Mouse (Mus musculus) megakaryocyte, embryonic 14.5 days (primary cell): ENCODE measurements at regions not wholly inside any gene's neighbourhood (a gene's known extent, or its start where the extent isn't known, plus 50 kb on each side); places are given as distances from the start of the nearest gene placed in this dataset.

Source experiments
- H3K27me3 ChIP-seq: replicated peaks from 2 replicates; pipeline ENCODE3; 2012; ENCODE audit warnings: inconsistent platforms
- H3K36me3 ChIP-seq: replicated peaks from 2 replicates; pipeline ENCODE3; 2012; ENCODE audit warnings: low read length, inconsistent platforms, mixed read lengths
- H3K4me1 ChIP-seq: 2 replicates; pipeline ENCODE4 v1.6.1; 2012; ENCODE audit warnings: inconsistent platforms
- H3K4me3 ChIP-seq: replicated peaks from 2 replicates; pipeline ENCODE3; 2012; ENCODE audit warnings: moderate library complexity, mild to moderate bottlenecking, inconsistent platforms
- H3K9me3 ChIP-seq: 2 replicates; pipeline ENCODE4 v1.6.1; 2012; ENCODE audit warnings: inconsistent platforms
- FLI1 ChIP-seq: IDR thresholded peaks from 2 replicates; pipeline ENCODE4 v1.6.1; 2012; ENCODE audit warnings: low read length, inconsistent platforms, mixed read lengths
- GATA1 ChIP-seq: IDR thresholded peaks from 3 replicates; pipeline ENCODE4 v1.6.1; 2012; ENCODE audit warnings: mixed read lengths, low read length, inconsistent platforms, borderline replicate concordance

- Histone ChIP-seq H3K4me3 (no peak overlapping the region), H3K36me3 (no peaks in the 10 kb centered on the region), H3K4me1 (peaks cover 15% of the 10 kb centered on the region; the same call in 1 of the 2 replicates), H3K9me3 (peaks cover 3% of the 10 kb centered on the region; the same call in 1 of the 2 replicates), H3K27me3 (no peaks in the 10 kb centered on the region)
- TF ChIP-seq FLI1 (no peak), GATA1 (no peak)
These were observed 95.9 kb upstream of the Itga4 start for GRCm38 (mm10) chr2:79159336-79159735.

- no peaks in the 10 kb centered on the region for H3K9me3 ChIP-seq
- H3K4me3 ChIP-seq: peak overlapping the region; percentile 38
- H3K4me1 ChIP-seq: peaks cover 13% of the 10 kb centered on the region
- no peaks in the 10 kb centered on the region for H3K27me3 ChIP-seq
- TF ChIP-seq GATA1: no peak
- no peak for TF ChIP-seq FLI1
- H3K36me3 ChIP-seq: no peaks in the 10 kb centered on the region
These were observed 82.0 kb upstream of the Itga4 start for GRCm38 (mm10) chr2:79172967-79173919.

- H3K36me3 ChIP-seq: no peaks in the 10 kb centered on the region
- no peak for TF ChIP-seq FLI1
- TF ChIP-seq GATA1: no peak
- H3K27me3 ChIP-seq: no peaks in the 10 kb centered on the region
- H3K9me3 ChIP-seq: no peaks in the 10 kb centered on the region
- H3K4me1 ChIP-seq: peaks cover 13% of the 10 kb centered on the region
- H3K4me3 ChIP-seq: no peak overlapping the region
These were observed 80.9 kb upstream of the Itga4 start for GRCm38 (mm10) chr2:79174282-79174681.

- Histone ChIP-seq H3K4me3 (peak overlapping the region; percentile 57), H3K36me3 (no peaks in the 10 kb centered on the region), H3K9me3 (no peaks in the 10 kb centered on the region), H3K4me1 (peaks cover 17% of the 10 kb centered on the region), H3K27me3 (no peaks in the 10 kb centered on the region)
- no peak for TF ChIP-seq FLI1
- TF ChIP-seq GATA1: no peak
These were observed 74.4 kb upstream of the Itga4 start for GRCm38 (mm10) chr2:79180782-79181181.

GRCm38 (mm10) chr2:79183034-79183630 is 72.1 kb upstream of the Itga4 start:
- H3K27me3 ChIP-seq: no peaks in the 10 kb centered on the region
- no peaks in the 10 kb centered on the region for H3K36me3 ChIP-seq
- no peak overlapping the region for H3K4me3 ChIP-seq
- H3K4me1 ChIP-seq: peaks cover 17% of the 10 kb centered on the region
- no peaks in the 10 kb centered on the region for H3K9me3 ChIP-seq
- TF ChIP-seq GATA1: no peak
- no peak for TF ChIP-seq FLI1

GRCm38 (mm10) chr2:79185234-79186101 is 69.8 kb upstream of the Itga4 start:
- TF ChIP-seq FLI1 (no peak), GATA1 (no peak)
- H3K4me3 ChIP-seq: no peak overlapping the region
- H3K36me3 ChIP-seq: no peaks in the 10 kb centered on the region

GRCm38 (mm10) chr2:79186878-79187277 is 68.3 kb upstream of the Itga4 start:
- Histone ChIP-seq H3K4me3 (no peak overlapping the region), H3K4me1 (peaks cover 13% of the 10 kb centered on the region), H3K27me3 (no peaks in the 10 kb centered on the region), H3K9me3 (no peaks in the 10 kb centered on the region), H3K36me3 (no peaks in the 10 kb centered on the region)
- TF ChIP-seq FLI1: no peak
- no peak for TF ChIP-seq GATA1

More at GRCm38 (mm10) chr2:79185234-79186101, 69.8 kb upstream of the Itga4 start:
- no peaks in the 10 kb centered on the region for H3K27me3 ChIP-seq
- peaks cover 17% of the 10 kb centered on the region for H3K4me1 ChIP-seq
- H3K9me3 ChIP-seq: no peaks in the 10 kb centered on the region

- no peak overlapping the region for H3K4me3 ChIP-seq
- H3K9me3 ChIP-seq: no peaks in the 10 kb centered on the region
- no peaks in the 10 kb centered on the region for H3K27me3 ChIP-seq
- no peak for TF ChIP-seq FLI1
- TF ChIP-seq GATA1: no peak
- peaks cover 16% of the 10 kb centered on the region for H3K4me1 ChIP-seq
- no peaks in the 10 kb centered on the region for H3K36me3 ChIP-seq
These were observed 66.6 kb upstream of the Itga4 start for GRCm38 (mm10) chr2:79188511-79189193.

DNA sequence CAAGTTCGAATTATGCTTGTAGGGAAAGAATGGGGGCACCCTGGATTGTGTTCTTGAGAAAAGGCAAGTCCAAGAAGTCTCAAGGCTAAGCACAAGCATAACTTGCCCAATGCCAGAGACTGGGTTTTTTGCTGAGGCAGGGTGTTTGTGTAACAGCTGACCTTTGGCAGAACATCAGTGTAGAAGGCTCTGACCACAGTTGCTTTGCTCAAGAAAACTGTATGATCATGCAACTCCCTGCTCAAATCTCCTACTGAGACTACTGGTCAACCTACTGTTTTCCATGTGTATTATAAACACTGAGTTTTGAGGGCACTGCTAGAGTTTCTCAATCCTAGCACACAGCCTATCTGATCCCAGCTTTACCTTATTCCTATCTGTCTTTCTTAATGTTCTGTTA is 61.4 kb upstream of the Itga4 start:
- Histone ChIP-seq H3K4me3 (no peak overlapping the region), H3K27me3 (no peaks in the 10 kb centered on the region), H3K4me1 (peaks cover 3% of the 10 kb centered on the region; the same call in 1 of the 2 replicates), H3K9me3 (peaks cover 3% of the 10 kb centered on the region; the same call in 1 of the 2 replicates), H3K36me3 (no peaks in the 10 kb centered on the region)
- TF ChIP-seq FLI1 (no peak), GATA1 (no peak)
